Mouse (Mus musculus) ES-E14 (cell line): Measurements from ENCODE around the gene Mxra7. TPM values are rescaled to one million over a fixed set of nuclear protein-coding genes. Genes with fewer than 3 reads are reported as not detected.

Source experiments
- DNase-seq: peaks from one replicate; pipeline ENCODE4 v3.0.0-alpha.2; 2013; ENCODE audit warnings: low read depth, low spot score
- H3K27ac ChIP-seq: 2 replicates; pipeline ENCODE4 v1.5.1; 2012; ENCODE audit warnings: low read depth, mild to moderate bottlenecking, low read length, moderate library complexity, mixed read lengths; ENCODE audit not compliant: poor library complexity, insufficient read depth, severe bottlenecking
- H3K36me3 ChIP-seq: 2 replicates; pipeline ENCODE4 v1.6.1; 2012; ENCODE audit warnings: mild to moderate bottlenecking, low read length, moderate library complexity, mixed read lengths; ENCODE audit not compliant: control insufficient read depth, poor library complexity, insufficient read depth, severe bottlenecking
- H3K4me1 ChIP-seq, 2 experiments: fragments of 150-350 bp in 1 of 2; sonication (generic) in 1 of 2; 2 replicates each; pipeline ENCODE4 v1.6.1; 2012; ENCODE audit warnings: low read length in 2 of 2, mild to moderate bottlenecking in 1 of 2, mixed read lengths in 1 of 2; ENCODE audit not compliant: control insufficient read depth in 2 of 2, insufficient read depth in 2 of 2, poor library complexity in 1 of 2
- H3K4me3 ChIP-seq, 2 experiments: fragments of 150-350 bp in 1 of 2; sonication (generic) in 1 of 2; 2 replicates each; pipeline ENCODE4 v1.5.1; 2012; ENCODE audit warnings: low read length in 2 of 2, low read depth in 1 of 2, mild to moderate bottlenecking in 1 of 2, mixed read lengths in 1 of 2; ENCODE audit not compliant: insufficient read depth in 1 of 2, poor library complexity in 1 of 2, severe bottlenecking in 1 of 2
- H3K9ac ChIP-seq: 2 replicates; pipeline ENCODE4 v1.6.1; 2012; ENCODE audit warnings: low read depth, mild to moderate bottlenecking, low read length, mixed read lengths; ENCODE audit not compliant: poor library complexity, insufficient read depth, severe bottlenecking
- H3K9me3 ChIP-seq: fragments of 150-350 bp; sonication (generic); 2 replicates; pipeline ENCODE4 v1.6.1; 2012; ENCODE audit warnings: low read depth, mild to moderate bottlenecking, low read length; ENCODE audit not compliant: control insufficient read depth, insufficient read depth
- CHD2 ChIP-seq: IDR thresholded peaks from 2 replicates; pipeline ENCODE4 v1.6.1; 2014; ENCODE audit warnings: mild to moderate bottlenecking, low read depth, low read length, inconsistent platforms
- HCFC1 ChIP-seq: IDR thresholded peaks from 2 replicates; pipeline ENCODE4 v1.6.1; 2012; ENCODE audit warnings: low read length, inconsistent platforms, borderline replicate concordance; ENCODE audit not compliant: insufficient read depth
- MAFK ChIP-seq: IDR thresholded peaks from 2 replicates; pipeline ENCODE4 v1.6.1; 2014; ENCODE audit warnings: mild to moderate bottlenecking, low read depth, low read length, inconsistent platforms; ENCODE audit not compliant: insufficient read depth
- ZC3H11A ChIP-seq: IDR thresholded peaks from 2 replicates; pipeline ENCODE4 v1.6.1; 2012; ENCODE audit warnings: low read depth, mild to moderate bottlenecking, inconsistent platforms, low read length, borderline replicate concordance
- ZNF384 ChIP-seq: IDR thresholded peaks from 2 replicates; pipeline ENCODE4 v1.6.1; 2012; ENCODE audit warnings: low read depth, low read length, inconsistent platforms
- in situ Hi-C, 2 experiments: fragments of 600-800 bp; cut with MboI; formaldehyde crosslinking; loops; one replicate each; pipeline ENCODE4 v1.15.1; 2025; ENCODE audit warnings: low sequenced_read_pairs in 2 of 2, inconsistent platforms in 1 of 2; ENCODE audit not compliant: unreplicated experiment in 2 of 2
- total RNA-seq: library from RNA; depleted of rRNA; stranded (reverse); fragments of 300-350 nt; gene quantifications from 2 replicates; pipeline ENCODE4 v1.2.3, GENCODE M21; 2012

Gene Mxra7
- total RNA-seq, 1 experiment: 5.8 TPM

DNA sequence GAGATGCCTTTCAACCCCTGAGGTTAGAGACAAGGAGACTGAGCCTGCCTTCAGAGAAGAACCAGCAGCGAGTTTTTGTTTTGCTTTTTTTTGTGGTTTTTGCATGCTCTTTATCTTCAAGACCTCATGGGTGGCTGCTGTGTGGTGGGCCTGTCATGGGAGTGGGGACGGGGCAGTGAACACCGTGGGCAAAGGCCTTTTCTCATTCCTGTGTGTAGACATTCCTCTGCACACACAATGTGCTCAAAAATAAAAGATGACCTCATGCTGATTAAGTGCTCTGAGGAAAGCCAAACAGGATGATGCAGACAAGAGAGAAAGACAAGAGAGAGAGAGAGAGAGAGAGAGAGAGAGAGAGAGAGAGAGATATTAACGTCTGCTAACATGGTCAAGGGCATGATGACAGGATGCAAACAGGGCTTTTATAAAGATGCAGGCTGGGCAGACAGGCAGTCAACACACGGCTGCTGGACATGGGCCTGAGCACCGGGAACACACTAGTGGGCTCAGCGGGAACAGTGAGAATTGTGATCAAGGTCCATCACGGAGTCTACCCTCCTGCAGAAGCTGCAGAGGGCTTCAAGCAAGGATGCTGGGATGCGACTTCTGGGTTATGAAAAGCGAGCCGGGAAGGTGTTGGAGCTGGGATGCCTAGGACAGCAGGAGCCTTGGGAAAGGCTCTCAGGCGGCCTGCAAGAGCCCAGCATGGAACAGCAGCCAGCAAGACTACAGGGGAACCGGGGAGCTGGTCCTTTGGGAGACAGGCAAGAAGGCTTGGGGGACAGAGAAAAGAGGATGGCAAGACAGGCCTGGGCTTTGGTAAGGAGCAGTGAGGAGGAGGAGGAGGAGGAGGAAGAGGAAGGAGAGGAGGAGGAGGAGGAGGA lies 6.5 kb downstream of the Mxra7 start:
- Histone ChIP-seq H3K9me3 (no peaks in the 10 kb centered on the region), H3K27ac (no peak overlapping the region), H3K9ac (no peak overlapping the region), H3K36me3 (no peaks in the 10 kb centered on the region), H3K4me3 (no peak overlapping the region), H3K4me1 (no peaks in the 10 kb centered on the region; a peak in 1 of 4 replicates)
- no peak for DNase-seq
- in situ Hi-C loops: loop anchor here in 1 of 2 experiments (25.0 kb wide), 1 partner anchor 184 kb away; the partner anchor contains the start of gene Rhbdf2
- TF ChIP-seq CHD2 (no peak), ZNF384 (no peak), HCFC1 (no peak), ZC3H11A (no peak), MAFK (no peak)

DNA sequence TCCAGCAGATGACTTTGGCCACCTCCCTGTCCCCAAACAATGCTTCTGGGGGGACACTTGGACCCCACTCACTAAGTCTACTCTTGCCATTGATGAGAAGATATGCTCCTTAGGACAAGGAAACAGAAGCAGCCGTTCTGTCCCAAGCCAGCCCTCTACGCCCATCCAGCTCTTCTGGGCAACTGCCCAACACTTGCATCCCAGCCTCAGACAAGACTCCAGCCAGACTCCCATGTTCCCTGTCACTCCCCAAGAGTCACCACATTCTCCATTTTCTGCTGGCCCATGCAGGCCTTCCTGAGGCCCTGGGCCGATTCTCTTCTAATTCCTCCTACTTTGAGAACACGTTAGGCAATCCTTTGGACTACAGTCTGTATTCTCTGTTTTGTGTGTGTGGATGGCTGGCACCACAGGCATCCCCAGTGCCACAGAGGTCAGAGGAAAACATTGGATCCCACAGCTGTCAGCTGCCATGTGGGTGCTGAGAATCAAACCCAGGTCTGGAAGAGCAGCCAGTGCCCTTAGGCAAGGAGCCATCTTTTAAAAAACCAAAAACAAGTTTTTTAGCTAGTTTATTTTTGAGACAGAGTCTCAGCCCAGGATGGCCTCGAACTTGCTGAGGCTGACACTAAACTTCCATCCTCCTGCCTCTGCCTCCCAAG lies 7.8 kb downstream of the Mxra7 start:
- H3K4me3 ChIP-seq: no peak overlapping the region
- in situ Hi-C loops: loop anchor here (10.0 to 25.0 kb wide), 2 partner anchors 175 to 183 kb away; partner anchors contain the start of gene Rhbdf2 (in 1 of the 2)
- TF ChIP-seq MAFK (no peak), HCFC1 (no peak), ZNF384 (no peak), CHD2 (no peak), ZC3H11A (no peak)
- no peak overlapping the region for H3K27ac ChIP-seq
- DNase-seq: no peak
- no peaks in the 10 kb centered on the region for H3K9me3 ChIP-seq
- no peaks in the 10 kb centered on the region for H3K36me3 ChIP-seq
- no peak overlapping the region for H3K9ac ChIP-seq
- H3K4me1 ChIP-seq: peaks cover 0 to 2% of the 10 kb centered on the region in 2 experiments; a peak in 1 of 4 replicates

DNA sequence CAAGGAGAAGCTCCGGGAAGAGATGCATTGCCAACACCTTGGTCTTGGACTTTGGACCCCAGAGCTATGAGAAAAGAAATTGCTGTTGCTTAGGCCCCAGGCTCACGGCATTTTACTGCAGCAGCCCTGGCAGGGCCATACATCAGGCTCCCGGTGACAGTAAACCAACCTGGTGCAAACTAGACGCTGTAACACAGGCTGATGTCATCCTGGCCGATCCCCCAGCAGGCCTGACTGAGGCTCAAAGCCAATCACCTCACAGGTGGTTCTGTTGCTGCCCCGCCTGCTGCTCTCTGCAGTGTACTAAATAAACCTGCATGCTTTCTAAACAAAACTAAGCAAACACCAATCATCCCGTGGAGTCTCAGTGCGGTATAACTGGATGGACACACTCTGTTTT lies 9.1 kb downstream of the Mxra7 start:
- in situ Hi-C loops: loop anchor here (10.0 to 25.0 kb wide), 2 partner anchors 174 to 181 kb away; partner anchors contain the start of gene Rhbdf2 (in 1 of the 2)
- Histone ChIP-seq H3K4me1 (peaks cover 0 to 9% of the 10 kb centered on the region in 2 experiments; a peak in 2 of 4 replicates), H3K9ac (no peak overlapping the region)

DNA sequence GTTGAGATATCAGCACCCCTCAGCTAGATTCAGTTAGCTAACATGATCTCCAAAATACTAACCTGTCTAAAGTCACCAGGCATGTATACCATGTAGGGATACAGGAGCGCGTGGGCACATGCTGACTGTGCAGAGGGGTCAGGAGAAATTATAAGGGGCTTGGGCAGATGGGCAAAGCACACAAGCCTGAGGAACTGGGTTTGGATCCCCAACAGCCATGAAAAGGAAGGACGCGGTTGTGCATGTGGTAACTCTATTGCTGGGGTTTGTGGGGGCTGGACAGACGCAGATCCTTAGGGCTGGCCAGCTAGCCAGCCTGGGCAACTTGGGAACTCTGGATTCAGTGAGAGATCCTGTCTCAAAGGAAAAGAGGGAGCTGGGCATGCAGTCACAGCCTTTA lies 10.3 kb downstream of the Mxra7 start:
- Histone ChIP-seq H3K4me3 (no peak overlapping the region), H3K36me3 (no peaks in the 10 kb centered on the region), H3K4me1 (peaks cover 0 to 18% of the 10 kb centered on the region in 2 experiments; a peak in 2 of 4 replicates), H3K27ac (no peak overlapping the region), H3K9ac (no peak overlapping the region), H3K9me3 (no peaks in the 10 kb centered on the region)
- TF ChIP-seq ZNF384 (no peak), CHD2 (no peak), MAFK (no peak), HCFC1 (no peak), ZC3H11A (no peak)
- in situ Hi-C loops: loop anchor here (10.0 to 25.0 kb wide), 2 partner anchors 173 to 180 kb away; partner anchors contain the start of gene Rhbdf2 (in 1 of the 2)
- no peak for DNase-seq

More for the DNA sequence above, 9.1 kb downstream of the Mxra7 start:
- Histone ChIP-seq H3K36me3 (no peaks in the 10 kb centered on the region), H3K4me3 (no peak overlapping the region), H3K27ac (no peak overlapping the region), H3K9me3 (no peaks in the 10 kb centered on the region)
- TF ChIP-seq ZC3H11A (no peak), ZNF384 (no peak), HCFC1 (no peak), MAFK (no peak), CHD2 (no peak)
- DNase-seq: no peak
